Mouse (Mus musculus): ENCODE data around the gene Tnfsf9.

Tnfsf9 gene

GRCm38 (mm10) chr17:57134693-57135092 is 29.6 kb downstream of the Tnfsf9 start:
- DNase-seq (ENCODE audit: low spot score in 2 of 2) = no peak

- DNase-seq (ENCODE audit: low spot score in 2 of 2) = no peak
Measured at GRCm38 (mm10) chr17:57135635-57136034, 30.5 kb downstream of the Tnfsf9 start.

GRCm38 (mm10) chr17:57138676-57139075 is 33.6 kb downstream of the Tnfsf9 start:
- no peak for DNase-seq (ENCODE audit: low spot score in 2 of 2)

GRCm38 (mm10) chr17:57139708-57140107 is 34.6 kb downstream of the Tnfsf9 start:
- DNase-seq (ENCODE audit: low spot score in 2 of 2) = no peak

GRCm38 (mm10) chr17:57143704-57144103 is 38.6 kb downstream of the Tnfsf9 start:
- no peak for DNase-seq (ENCODE audit: low spot score in 2 of 2)

GRCm38 (mm10) chr17:57145115-57145514 is 40.0 kb downstream of the Tnfsf9 start:
- DNase-seq (ENCODE audit: low spot score in 2 of 2) = no peak

GRCm38 (mm10) chr17:57148343-57148742 is 43.2 kb downstream of the Tnfsf9 start:
- DNase-seq (ENCODE audit: low spot score in 2 of 2) = no peak

- DNase-seq (ENCODE audit: low spot score in 2 of 2) = no peak
Measured at GRCm38 (mm10) chr17:57148994-57149803, 44.1 kb downstream of the Tnfsf9 start, which contains the start of gene Cd70. Gene Cd70, minus strand, starts transcription at chr17:57149777.

- DNase-seq (ENCODE audit: low spot score in 2 of 2) = no peak
Measured at GRCm38 (mm10) chr17:57153006-57153405, 47.9 kb downstream of the Tnfsf9 start.

- DNase-seq (ENCODE audit: low spot score in 2 of 2) = no peak
Measured at GRCm38 (mm10) chr17:57153787-57154186, 48.7 kb downstream of the Tnfsf9 start.

Data from frontal cortex, postnatal 10 days (tissue).